31 mouse cellular contexts compared by ENCODE assay signal in the genomic region with DNA sequence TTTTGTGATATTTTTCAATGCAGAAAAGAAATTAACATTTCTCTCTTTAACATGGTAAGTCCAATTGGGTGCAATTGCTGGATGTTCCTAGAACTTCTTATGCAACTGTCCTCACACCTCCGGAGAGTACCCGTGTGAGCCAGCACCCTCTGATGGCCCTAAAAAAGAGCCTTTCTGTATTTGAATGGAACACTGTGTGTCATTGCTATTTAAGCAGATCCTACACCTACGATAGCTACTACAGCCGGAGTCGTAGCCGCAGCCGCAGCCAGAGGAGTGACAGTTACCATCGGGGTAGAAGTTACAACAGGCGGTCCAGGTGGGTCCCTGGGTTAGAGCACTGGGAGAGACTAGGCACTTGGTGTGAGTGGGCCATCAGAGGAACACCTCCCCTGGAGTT. TPM values are rescaled to one million over a fixed set of nuclear protein-coding genes. Genes with fewer than 3 reads are reported as not detected.
A peak's percentile ranks its signal among the peaks of the same experiment; 100 is the strongest.
DNase-seq lines count a peak whose midpoint lies in the region; ATAC-seq and TF ChIP-seq lines count a peak whose summit lies in the region.
"Had no signal": no experiment of that assay in that cellular context is flagged by ENCODE, and none has a peak within 500 bp of the region (broad histone marks: within the 10 kb centered on the region; RNA-seq: fewer than 3 reads in every experiment).

No protein-coding gene starts in this region.

- peaks cover 36% of the 10 kb centered on the region for H3K36me3 ChIP-seq in limb, embryonic 11.5 days (ENCODE audit: control insufficient read depth, insufficient read depth, low read length)
- H3K36me3 ChIP-seq in limb, embryonic 10.5 days: peaks cover 91% of the 10 kb centered on the region

- H3K9me3 ChIP-seq in limb, embryonic 11.5 days (ENCODE audit: control insufficient read depth, low read length): no peaks in the 10 kb centered on the region
- no peaks in the 10 kb centered on the region for H3K9me3 ChIP-seq in limb, embryonic 10.5 days (replicated peaks)
- H3K9me3 ChIP-seq: forebrain, embryonic 10.5 days; forebrain, embryonic 13.5 days; G1E; heart, embryonic 12.5 days; heart, embryonic 15.5 days; hindbrain, embryonic 10.5 days; hindbrain, embryonic 13.5 days had no signal

- TF ChIP-seq CTCF in layer of hippocampus, adult 2 months (conservative IDR thresholded peaks at IDR 0.05): no peak

- H3K4me2 ChIP-seq in limb, embryonic 11.5 days (ENCODE audit: low read depth, severe bottlenecking): no peak overlapping the region
- H3K4me2 ChIP-seq: forebrain, embryonic 13.5 days; heart, embryonic 12.5 days; heart, embryonic 15.5 days; hindbrain, embryonic 13.5 days had no signal

- no peak overlapping the region for H3K9ac ChIP-seq in limb, embryonic 11.5 days (ENCODE audit: low read length)
- H3K9ac ChIP-seq: forebrain, embryonic 13.5 days; heart, embryonic 12.5 days; heart, embryonic 15.5 days; hindbrain, embryonic 13.5 days had no signal

- WGBS in limb, embryonic 11.5 days: 96% methylated on average over 9 of the region's 9 CpGs
- 97% methylated on average over 9 of the region's 9 CpGs for WGBS in limb, embryonic 10.5 days

- no peaks in the 10 kb centered on the region for H3K27me3 ChIP-seq in limb, embryonic 11.5 days (ENCODE audit: control insufficient read depth, insufficient read depth, low read length)
- no peaks in the 10 kb centered on the region for H3K27me3 ChIP-seq in limb, embryonic 10.5 days (ENCODE audit: low read depth, poor library complexity, severe bottlenecking)
- H3K27me3 ChIP-seq: CH12.LX; forebrain, embryonic 13.5 days; heart, embryonic 12.5 days; heart, embryonic 15.5 days; hindbrain, embryonic 13.5 days; Patski had no signal

- no peak for DNase-seq in layer of hippocampus, adult 2 months (ENCODE audit: low spot score in 2 of 2)
- no peak for DNase-seq in layer of hippocampus, adult 8-10 months (ENCODE audit: low spot score in 2 of 2)
- peak; percentile 17 for DNase-seq in limb, embryonic 11.5 days (ENCODE audit: low spot score)
- DNase-seq in limb, embryonic 10.5 days (ENCODE audit: low spot score): no peak
- peak; percentile 75 for DNase-seq in brain, adult 2 months (ENCODE audit: low read depth, low spot score)
- DNase-seq in telencephalon, adult 2 months (ENCODE audit: low read depth, low spot score): peak; percentile 56
- DNase-seq in lung, postnatal 14 days: no peak
- DNase-seq: adrenal gland, postnatal 10 days; adrenal gland, postnatal 36 days; B cell, adult 2 months; cerebellum, adult 11 months; cerebellum, adult 2 months; cerebellum, adult 9-11 months; cerebellum, postnatal 36 days; gastrocnemius, postnatal 25 days; heart, adult 18-20 months; heart, postnatal 10 days; heart, postnatal 36 days had no signal

- peaks cover 3% of the 10 kb centered on the region for H3K4me1 ChIP-seq in limb, embryonic 11.5 days (ENCODE audit: control insufficient read depth, insufficient read depth, low read length)
- H3K4me1 ChIP-seq in limb, embryonic 10.5 days: peaks cover 8% of the 10 kb centered on the region
- H3K4me1 ChIP-seq: forebrain, embryonic 13.5 days had no signal

- peak overlapping the region; percentile 54; the same call in 1 of the 2 replicates for H3K27ac ChIP-seq in layer of hippocampus, adult 2 months
- no peak overlapping the region for H3K27ac ChIP-seq in limb, embryonic 11.5 days (replicated peaks; ENCODE audit: low read depth, low read length)
- no peak overlapping the region for H3K27ac ChIP-seq in limb, embryonic 10.5 days
- H3K27ac ChIP-seq: forebrain, embryonic 10.5 days; forebrain, embryonic 13.5 days; heart, embryonic 15.5 days; hindbrain, embryonic 10.5 days; hindbrain, embryonic 13.5 days had no signal

- no peak overlapping the region for H3K4me3 ChIP-seq in layer of hippocampus, adult 2 months
- no peak overlapping the region for H3K4me3 ChIP-seq in limb, embryonic 11.5 days (ENCODE audit: low read depth, low read length)
- H3K4me3 ChIP-seq in limb, embryonic 10.5 days: no peak overlapping the region
- H3K4me3 ChIP-seq: forebrain, embryonic 10.5 days; forebrain, embryonic 13.5 days; heart, embryonic 12.5 days; heart, embryonic 15.5 days; hindbrain, embryonic 10.5 days; hindbrain, embryonic 13.5 days had no signal

- ATAC-seq in limb, embryonic 11.5 days (ENCODE audit: insufficient number of reproducible peaks, low FRiP score, low TSS enrichment, low read depth): no peak
- ATAC-seq: forebrain, embryonic 13.5 days; forebrain, embryonic 16.5 days; hindbrain, embryonic 16.5 days; Patski had no signal

RNA-seq across cellular contexts. Expression of gene Zfp651, which starts 6.4 kb away (rescaled TPM):
- 100 to 1,000 TPM; 101 to 102 TPM for total RNA-seq in layer of hippocampus, adult 2 months (2021)
- total RNA-seq in layer of hippocampus, adult 8-10 months (2022): 100 to 1,000 TPM in 2 of 4 experiments, 10 to 100 TPM in 2; 97.3 to 102 (median 99.5) TPM
- polyA plus RNA-seq in limb, embryonic 11.5 days (2014; fragmentation: Nextera tagmentation; extraction: Ambion mirVana): 6.2 and 7.8 TPM in 2 replicates
- polyA plus RNA-seq in limb, embryonic 10.5 days (2016; fragmentation: Nextera tagmentation; extraction: Ambion mirVana): 4.4 and 7.0 TPM in 2 replicates

RNA-seq across cellular contexts. Expression of gene Klhl40, which starts 24.6 kb away (rescaled TPM):
- total RNA-seq in layer of hippocampus, adult 2 months (2021): 1 to 10 TPM; 3.3 to 4.6 TPM
- total RNA-seq in layer of hippocampus, adult 8-10 months (2022): 1 to 10 TPM; 3.5 to 5.7 (median 4.4) TPM
- polyA plus RNA-seq in limb, embryonic 11.5 days (2014; fragmentation: Nextera tagmentation; extraction: Ambion mirVana): 1.3 and 1.7 TPM in 2 replicates
- 0.10 and 0.71 TPM in 2 replicates for polyA plus RNA-seq in limb, embryonic 10.5 days (2016; fragmentation: Nextera tagmentation; extraction: Ambion mirVana)
- total RNA-seq: CH12.LX, G1E had no signal
- polyA plus RNA-seq: G1E, Patski had no signal

RNA-seq across cellular contexts. Expression of gene Nktr, which starts 33.8 kb away (rescaled TPM):
- 100 to 1,000 TPM; 104 to 127 TPM for total RNA-seq in layer of hippocampus, adult 2 months (2021)
- total RNA-seq in layer of hippocampus, adult 8-10 months (2022): 100 to 1,000 TPM in 3 of 4 experiments, 10 to 100 TPM in 1; 96.7 to 159 (median 122) TPM
- polyA plus RNA-seq in limb, embryonic 11.5 days (2014; fragmentation: Nextera tagmentation; extraction: Ambion mirVana): 65.1 and 69.0 TPM in 2 replicates
- 47.2 and 58.8 TPM in 2 replicates for polyA plus RNA-seq in limb, embryonic 10.5 days (2016; fragmentation: Nextera tagmentation; extraction: Ambion mirVana)

RNA-seq across cellular contexts. Expression of gene Hhatl, which starts 39.5 kb away (rescaled TPM):
- total RNA-seq in layer of hippocampus, adult 2 months (2021): 10 to 100 TPM; 15.6 to 19.9 TPM
- 10 to 100 TPM; 15.2 to 23.6 (median 20.1) TPM for total RNA-seq in layer of hippocampus, adult 8-10 months (2022)
- polyA plus RNA-seq in limb, embryonic 11.5 days (2014; fragmentation: Nextera tagmentation; extraction: Ambion mirVana): not detected in 2 replicates
- polyA plus RNA-seq in limb, embryonic 10.5 days (2016; fragmentation: Nextera tagmentation; extraction: Ambion mirVana): not detected in 2 replicates
- total RNA-seq: adrenal gland, adult 18-20 months; adrenal gland, postnatal 36 days; CH12.LX; G1E had no signal
- polyA plus RNA-seq: embryonic facial prominence, embryonic 11.5 days; forebrain, embryonic 10.5 days; forebrain, embryonic 16.5 days; G1E; hindbrain, embryonic 10.5 days; hindbrain, embryonic 13.5 days; Patski had no signal

RNA-seq across cellular contexts. Expression of gene Ss18l2, which starts 42.6 kb away (rescaled TPM):
- 10 to 100 TPM; 71.8 to 78.8 TPM for total RNA-seq in layer of hippocampus, adult 2 months (2021)
- 10 to 100 TPM; 64.8 to 73.8 (median 69.7) TPM for total RNA-seq in layer of hippocampus, adult 8-10 months (2022)
- polyA plus RNA-seq in limb, embryonic 11.5 days (2014; fragmentation: Nextera tagmentation; extraction: Ambion mirVana): 99.8 and 103 TPM in 2 replicates
- 93.9 and 94.8 TPM in 2 replicates for polyA plus RNA-seq in limb, embryonic 10.5 days (2016; fragmentation: Nextera tagmentation; extraction: Ambion mirVana)

Comparison
In these comparisons a context has a peak if more than half of its experiments do, and no peak if none do; other contexts are left out.
1. DNase-seq: peak in limb, embryonic 11.5 days (single experiment), brain, adult 2 months (single experiment) and telencephalon, adult 2 months (single experiment); none in layer of hippocampus, adult 2 months (0 of 2), layer of hippocampus, adult 8-10 months (0 of 2), limb, embryonic 10.5 days (single experiment) and lung, postnatal 14 days (single experiment).